Mouse (Mus musculus): ENCODE data around the gene Tmem160. TPM values are rescaled to one million over a fixed set of nuclear protein-coding genes. Genes with fewer than 3 reads are reported as not detected.

Gene Tmem160
- polyA plus RNA-seq, 1 experiment from 2014 or later: 54.4 TPM

DNA sequence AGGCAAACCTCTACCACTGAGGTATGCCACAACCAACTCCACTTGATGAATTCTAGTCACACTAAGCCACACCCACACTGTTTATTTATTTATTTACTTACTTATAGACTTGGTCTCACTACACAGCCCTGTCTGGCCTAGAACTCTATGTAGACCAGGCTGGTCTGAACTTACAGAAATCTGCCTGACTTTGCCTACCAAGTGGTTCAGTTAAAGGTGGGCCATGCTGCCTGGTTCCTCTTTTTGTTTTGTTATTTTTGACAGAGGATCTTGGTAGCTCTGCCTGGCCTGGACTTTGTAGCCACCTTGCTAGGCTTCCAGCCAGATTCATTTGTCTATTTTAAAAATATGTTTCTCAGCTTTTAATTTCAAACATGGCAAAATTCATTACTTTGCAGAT lies 36.2 kb downstream of the Tmem160 start:
- Histone ChIP-seq H3K4me1 (replicated peaks; ENCODE audit: control insufficient read depth, insufficient read depth, low read length) (no peaks in the 10 kb centered on the region), H3K9me3 (ENCODE audit: control insufficient read depth, low read length) (no peaks in the 10 kb centered on the region), H3K9ac (ENCODE audit: low read depth, low read length) (no peak overlapping the region), H3K36me3 (ENCODE audit: control insufficient read depth, insufficient read depth, low read length) (no peaks in the 10 kb centered on the region), H3K4me3 (ENCODE audit: low read depth, low read length) (no peak overlapping the region), H3K27ac (ENCODE audit: low read depth, low read length) (no peak overlapping the region), H3K27me3 (replicated peaks; ENCODE audit: control insufficient read depth, insufficient read depth, low read length) (no peaks in the 10 kb centered on the region), H3K4me2 (no peak overlapping the region)
- ATAC-seq (replicated peaks; ENCODE audit: low FRiP score): no peak
- no peak for DNase-seq (ENCODE audit: low spot score)

DNA sequence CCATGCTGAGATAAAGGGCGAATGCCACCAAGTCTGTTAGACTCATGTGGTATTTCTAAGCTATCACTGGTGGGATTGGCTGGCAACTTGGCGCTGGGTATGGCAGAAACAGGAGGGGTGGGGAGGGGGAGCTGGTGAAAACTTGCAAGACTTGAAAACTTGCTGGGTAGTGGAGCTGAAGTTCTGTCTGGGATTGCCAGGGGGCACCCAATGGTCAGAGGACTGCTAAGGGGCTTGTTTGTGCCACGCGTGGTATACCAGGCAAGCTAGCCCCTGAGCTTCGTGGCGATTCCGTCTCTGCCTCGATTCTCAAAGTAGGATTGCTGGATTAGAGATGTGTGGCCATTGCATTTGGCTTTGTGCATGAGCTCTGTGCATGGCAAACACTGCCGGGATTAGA lies 37.4 kb downstream of the Tmem160 start:
- H3K27me3 ChIP-seq (replicated peaks; ENCODE audit: control insufficient read depth, insufficient read depth, low read length): no peaks in the 10 kb centered on the region
- WGBS: 81% methylated on average over 9 of the region's 9 CpGs
- DNase-seq (ENCODE audit: low spot score): no peak

DNA sequence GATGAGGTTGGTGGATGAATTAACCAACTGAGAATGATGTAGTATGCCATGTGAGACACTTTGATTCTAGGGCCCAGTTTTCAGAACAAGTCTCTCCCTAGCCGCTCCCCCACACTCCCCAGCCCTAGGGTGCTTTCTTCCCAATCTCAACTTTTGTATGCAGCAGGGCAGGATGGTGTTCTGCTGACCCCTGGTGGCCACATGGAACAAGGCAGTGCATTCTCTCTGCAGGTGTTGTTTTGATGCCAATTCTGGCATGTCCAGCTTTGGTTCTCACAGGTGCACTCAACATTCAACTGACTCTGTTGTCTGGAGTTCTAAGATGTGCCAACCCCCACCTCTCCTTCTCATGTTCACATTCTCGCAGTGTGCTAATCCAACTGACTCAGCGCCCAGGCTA lies 39.2 kb downstream of the Tmem160 start:
- Histone ChIP-seq H3K27ac (ENCODE audit: low read depth, low read length) (no peak overlapping the region), H3K4me2 (no peak overlapping the region), H3K4me3 (ENCODE audit: low read depth, low read length) (no peak overlapping the region), H3K27me3 (replicated peaks; ENCODE audit: control insufficient read depth, insufficient read depth, low read length) (no peaks in the 10 kb centered on the region), H3K4me1 (replicated peaks; ENCODE audit: control insufficient read depth, insufficient read depth, low read length) (no peaks in the 10 kb centered on the region), H3K9ac (ENCODE audit: low read depth, low read length) (no peak overlapping the region), H3K9me3 (ENCODE audit: control insufficient read depth, low read length) (no peaks in the 10 kb centered on the region), H3K36me3 (ENCODE audit: control insufficient read depth, insufficient read depth, low read length) (no peaks in the 10 kb centered on the region; the same call in 1 of the 2 replicates)
- peak; percentile 57 for DNase-seq (ENCODE audit: low spot score)
- 24% methylated on average over 3 of the region's 3 CpGs for WGBS
- ATAC-seq (replicated peaks; ENCODE audit: low FRiP score): 0 out of 2 replicates have a peak, but pooled peaks have one; percentile 40

More for the DNA sequence above, 37.4 kb downstream of the Tmem160 start:
- no peak overlapping the region for H3K4me2 ChIP-seq
- no peak overlapping the region for H3K4me3 ChIP-seq (ENCODE audit: low read depth, low read length)
- no peaks in the 10 kb centered on the region for H3K36me3 ChIP-seq (ENCODE audit: control insufficient read depth, insufficient read depth, low read length)
- ATAC-seq (replicated peaks; ENCODE audit: low FRiP score): no peak
- no peak overlapping the region for H3K9ac ChIP-seq (ENCODE audit: low read depth, low read length)
- no peak overlapping the region for H3K27ac ChIP-seq (ENCODE audit: low read depth, low read length)
- no peaks in the 10 kb centered on the region for H3K9me3 ChIP-seq (ENCODE audit: control insufficient read depth, low read length)
- H3K4me1 ChIP-seq (replicated peaks; ENCODE audit: control insufficient read depth, insufficient read depth, low read length): no peaks in the 10 kb centered on the region

DNA sequence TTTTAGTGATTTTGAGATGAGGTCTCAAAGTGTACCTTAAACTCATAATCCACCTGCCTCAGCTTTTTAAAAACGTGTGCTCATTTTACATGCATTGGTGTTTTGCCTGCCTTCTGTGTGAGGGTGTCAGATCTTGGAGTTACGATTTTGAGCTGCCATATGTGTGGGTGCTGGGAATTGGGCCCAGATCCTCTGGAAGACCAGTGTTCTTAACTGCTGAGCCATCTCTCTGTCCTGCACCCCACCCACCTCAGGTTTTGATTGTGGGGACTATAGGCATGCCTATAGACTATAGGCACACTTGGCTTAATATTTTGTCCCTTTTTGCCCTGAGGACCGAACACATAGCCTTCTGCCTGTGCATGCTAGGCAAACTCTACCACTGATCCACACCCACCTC lies 39.6 kb downstream of the Tmem160 start:
- DNase-seq (ENCODE audit: low spot score): no peak
- H3K4me2 ChIP-seq: no peak overlapping the region
- H3K9me3 ChIP-seq (ENCODE audit: control insufficient read depth, low read length): no peaks in the 10 kb centered on the region
- no peak overlapping the region for H3K4me3 ChIP-seq (ENCODE audit: low read depth, low read length)
- H3K4me1 ChIP-seq (replicated peaks; ENCODE audit: control insufficient read depth, insufficient read depth, low read length): no peaks in the 10 kb centered on the region
- no peak for ATAC-seq (replicated peaks; ENCODE audit: low FRiP score)
- 62% methylated on average over 3 of the region's 3 CpGs for WGBS
- no peak overlapping the region for H3K9ac ChIP-seq (ENCODE audit: low read depth, low read length)
- H3K36me3 ChIP-seq (ENCODE audit: control insufficient read depth, insufficient read depth, low read length): peaks cover 1% of the 10 kb centered on the region; the same call in 1 of the 2 replicates
- H3K27me3 ChIP-seq (replicated peaks; ENCODE audit: control insufficient read depth, insufficient read depth, low read length): no peaks in the 10 kb centered on the region
- no peak overlapping the region for H3K27ac ChIP-seq (ENCODE audit: low read depth, low read length)

DNA sequence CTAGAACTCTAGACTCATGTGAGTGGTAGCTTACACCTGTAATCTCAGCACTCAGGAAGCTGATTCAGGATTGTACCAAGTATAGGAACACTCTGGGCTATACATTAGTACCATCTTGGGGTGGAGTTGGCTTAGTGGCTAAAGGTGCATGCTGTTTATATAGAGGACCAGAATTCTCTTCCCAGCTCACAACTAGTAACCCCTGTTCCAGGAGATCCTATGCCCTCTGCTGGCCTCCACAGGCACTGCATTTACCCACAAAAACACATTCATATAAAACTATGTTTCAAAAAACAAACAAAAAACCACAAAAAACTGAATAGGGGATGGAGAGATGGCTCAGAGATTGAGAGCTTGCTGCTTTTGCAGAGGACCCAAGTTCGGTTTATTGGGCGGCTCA lies 40.8 kb downstream of the Tmem160 start:
- Histone ChIP-seq H3K27ac (ENCODE audit: low read depth, low read length) (no peak overlapping the region), H3K36me3 (ENCODE audit: control insufficient read depth, insufficient read depth, low read length) (peaks cover 12% of the 10 kb centered on the region), H3K27me3 (replicated peaks; ENCODE audit: control insufficient read depth, insufficient read depth, low read length) (no peaks in the 10 kb centered on the region), H3K4me3 (ENCODE audit: low read depth, low read length) (no peak overlapping the region), H3K9ac (ENCODE audit: low read depth, low read length) (no peak overlapping the region), H3K9me3 (ENCODE audit: control insufficient read depth, low read length) (no peaks in the 10 kb centered on the region), H3K4me2 (no peak overlapping the region), H3K4me1 (replicated peaks; ENCODE audit: control insufficient read depth, insufficient read depth, low read length) (no peaks in the 10 kb centered on the region)
- 42% methylated on average over 2 of the region's 2 CpGs for WGBS
- ATAC-seq (replicated peaks; ENCODE audit: low FRiP score) (no peak), DNase-seq (ENCODE audit: low spot score) (no peak)

DNA sequence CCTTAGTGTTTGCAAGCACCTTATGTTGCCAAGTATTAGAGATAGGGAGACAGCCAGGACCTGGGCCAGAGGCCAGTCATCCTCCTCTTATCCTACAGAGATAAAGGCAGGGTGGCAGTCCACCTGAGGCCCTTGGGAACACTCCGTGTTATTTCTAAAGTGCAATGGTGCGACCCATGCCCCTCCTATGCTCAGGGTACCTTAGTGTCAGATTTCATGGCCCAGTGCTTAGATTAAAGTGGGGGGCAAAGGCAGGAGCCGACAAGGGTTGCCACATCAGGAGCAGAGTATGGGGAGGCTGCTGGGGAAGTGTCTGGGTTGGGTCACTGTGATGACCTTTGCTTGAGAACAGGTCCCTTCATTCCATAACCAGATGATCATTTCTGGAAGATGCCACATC lies 43.7 kb downstream of the Tmem160 start:
- Histone ChIP-seq H3K4me2 (no peak overlapping the region), H3K27ac (ENCODE audit: low read depth, low read length) (no peak overlapping the region), H3K4me3 (ENCODE audit: low read depth, low read length) (no peak overlapping the region), H3K9me3 (ENCODE audit: control insufficient read depth, low read length) (no peaks in the 10 kb centered on the region), H3K36me3 (ENCODE audit: control insufficient read depth, insufficient read depth, low read length) (peaks cover 12% of the 10 kb centered on the region), H3K4me1 (replicated peaks; ENCODE audit: control insufficient read depth, insufficient read depth, low read length) (no peaks in the 10 kb centered on the region), H3K9ac (ENCODE audit: low read depth, low read length) (no peak overlapping the region), H3K27me3 (replicated peaks; ENCODE audit: control insufficient read depth, insufficient read depth, low read length) (no peaks in the 10 kb centered on the region)
- no peak for DNase-seq (ENCODE audit: low spot score)
- no peak for ATAC-seq (replicated peaks; ENCODE audit: low FRiP score)
- WGBS: 81% methylated on average over 3 of the region's 3 CpGs

DNA sequence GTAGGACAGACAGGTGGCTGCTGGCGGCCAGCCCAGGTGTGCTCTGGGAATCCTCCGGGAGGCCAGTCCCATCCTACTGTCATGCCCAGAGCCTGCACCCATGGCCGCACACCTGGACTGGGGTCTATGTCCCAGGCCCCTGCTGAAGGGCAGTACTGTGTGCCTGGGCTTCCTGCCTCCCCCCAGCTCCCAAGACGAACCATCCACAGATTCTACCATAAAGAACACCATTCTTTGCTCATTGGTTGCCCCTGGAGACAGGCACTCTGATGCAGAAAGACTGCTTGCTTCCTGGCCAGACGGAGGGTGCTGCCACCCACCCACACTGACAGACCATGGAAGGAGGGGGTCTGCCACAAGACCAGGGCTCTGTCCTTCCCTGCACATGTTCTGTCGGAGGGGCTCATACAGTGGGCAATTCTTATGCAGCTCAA lies 47.1 kb downstream of the Tmem160 start:
- H3K9me3 ChIP-seq (ENCODE audit: control insufficient read depth, low read length): no peaks in the 10 kb centered on the region
- no peak overlapping the region for H3K4me3 ChIP-seq (ENCODE audit: low read depth, low read length)
- H3K4me2 ChIP-seq: no peak overlapping the region
- WGBS: 92% methylated on average over 6 of the region's 6 CpGs
- H3K27me3 ChIP-seq (replicated peaks; ENCODE audit: control insufficient read depth, insufficient read depth, low read length): no peaks in the 10 kb centered on the region
- H3K9ac ChIP-seq (ENCODE audit: low read depth, low read length): no peak overlapping the region
- peaks cover 19% of the 10 kb centered on the region for H3K36me3 ChIP-seq (ENCODE audit: control insufficient read depth, insufficient read depth, low read length)
- no peak overlapping the region for H3K27ac ChIP-seq (ENCODE audit: low read depth, low read length)
- no peak for ATAC-seq (replicated peaks; ENCODE audit: low FRiP score)
- no peak for DNase-seq (ENCODE audit: low spot score)
- no peaks in the 10 kb centered on the region for H3K4me1 ChIP-seq (replicated peaks; ENCODE audit: control insufficient read depth, insufficient read depth, low read length)

DNA sequence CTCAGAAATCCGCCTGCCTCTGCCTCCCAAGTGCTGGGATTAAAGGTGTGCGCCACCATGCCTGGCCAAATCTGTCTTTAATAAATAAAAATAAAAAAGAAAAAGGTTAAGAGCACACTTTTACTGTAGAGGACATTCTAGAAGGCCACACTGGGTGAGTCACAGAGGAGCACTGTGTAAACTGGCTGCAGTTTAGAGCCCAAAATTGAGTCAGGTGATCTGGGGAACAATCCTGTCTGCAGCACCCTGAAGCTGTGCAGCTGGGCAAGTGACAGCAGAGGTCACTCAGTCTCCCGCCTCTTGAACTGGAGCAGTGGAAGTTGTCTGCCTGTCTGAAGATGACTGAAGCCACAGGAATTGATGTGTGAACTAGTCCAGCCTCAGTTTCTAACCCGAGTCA lies 49.0 kb downstream of the Tmem160 start:
- 82% methylated on average over 4 of the region's 4 CpGs for WGBS
- Histone ChIP-seq H3K4me1 (replicated peaks; ENCODE audit: control insufficient read depth, insufficient read depth, low read length) (no peaks in the 10 kb centered on the region), H3K9ac (ENCODE audit: low read depth, low read length) (no peak overlapping the region), H3K36me3 (ENCODE audit: control insufficient read depth, insufficient read depth, low read length) (peaks cover 30% of the 10 kb centered on the region), H3K27me3 (replicated peaks; ENCODE audit: control insufficient read depth, insufficient read depth, low read length) (no peaks in the 10 kb centered on the region), H3K4me2 (no peak overlapping the region), H3K4me3 (ENCODE audit: low read depth, low read length) (no peak overlapping the region), H3K27ac (ENCODE audit: low read depth, low read length) (no peak overlapping the region), H3K9me3 (ENCODE audit: control insufficient read depth, low read length) (no peaks in the 10 kb centered on the region)
- DNase-seq (ENCODE audit: low spot score) (no peak), ATAC-seq (replicated peaks; ENCODE audit: low FRiP score) (no peak)

DNA sequence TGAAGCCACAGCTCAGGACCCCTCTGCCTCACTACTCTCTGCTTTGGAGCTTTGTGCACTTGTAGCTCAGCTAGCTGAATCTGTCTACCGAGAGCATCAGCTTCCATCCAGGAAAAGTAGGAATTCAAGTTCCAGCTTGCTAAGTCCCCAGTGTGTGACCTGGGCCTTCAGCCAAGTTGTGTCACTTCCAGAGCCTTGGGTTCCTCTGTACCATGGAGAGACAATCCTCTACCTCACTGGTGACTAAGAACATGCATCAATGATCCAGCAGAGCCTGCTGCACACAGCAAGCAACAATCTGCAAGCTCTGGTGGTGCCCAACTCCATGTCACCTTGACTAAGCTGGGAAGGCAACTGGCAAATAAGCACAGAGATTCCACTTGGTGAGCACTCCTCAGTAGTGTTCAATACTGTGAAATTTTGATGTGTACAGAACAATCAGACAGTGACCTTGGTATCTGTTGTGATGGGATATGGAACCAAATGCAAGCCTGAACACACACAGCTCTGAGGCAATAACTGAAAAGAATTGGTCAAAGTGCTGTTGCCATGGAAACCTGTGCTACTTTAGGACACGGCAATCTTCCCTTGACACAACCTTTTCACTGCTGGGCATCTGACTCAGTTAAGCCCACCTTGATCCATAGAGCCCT lies 52.1 kb downstream of the Tmem160 start:
- Histone ChIP-seq H3K27ac (ENCODE audit: low read depth, low read length) (no peak overlapping the region), H3K9me3 (ENCODE audit: control insufficient read depth, low read length) (no peaks in the 10 kb centered on the region), H3K9ac (ENCODE audit: low read depth, low read length) (no peak overlapping the region), H3K4me2 (no peak overlapping the region), H3K27me3 (replicated peaks; ENCODE audit: control insufficient read depth, insufficient read depth, low read length) (no peaks in the 10 kb centered on the region), H3K4me3 (ENCODE audit: low read depth, low read length) (no peak overlapping the region), H3K36me3 (ENCODE audit: control insufficient read depth, insufficient read depth, low read length) (peaks cover 18% of the 10 kb centered on the region), H3K4me1 (replicated peaks; ENCODE audit: control insufficient read depth, insufficient read depth, low read length) (no peaks in the 10 kb centered on the region)
- ATAC-seq (replicated peaks; ENCODE audit: low FRiP score) (peak; percentile 41; the same call in 1 of the 2 replicates), DNase-seq (ENCODE audit: low spot score) (no peak)
- WGBS: 85% methylated on average over 2 of the region's 2 CpGs

All from liver, embryonic 11.5 days (tissue).